Mouse (Mus musculus): ENCODE data around the gene Psme2. TPM values are rescaled to one million over a fixed set of nuclear protein-coding genes. Genes with fewer than 3 reads are reported as not detected.

Psme2 gene
- polyA plus RNA-seq, 1 experiment from 2014 or later, result 296 TPM

DNA sequence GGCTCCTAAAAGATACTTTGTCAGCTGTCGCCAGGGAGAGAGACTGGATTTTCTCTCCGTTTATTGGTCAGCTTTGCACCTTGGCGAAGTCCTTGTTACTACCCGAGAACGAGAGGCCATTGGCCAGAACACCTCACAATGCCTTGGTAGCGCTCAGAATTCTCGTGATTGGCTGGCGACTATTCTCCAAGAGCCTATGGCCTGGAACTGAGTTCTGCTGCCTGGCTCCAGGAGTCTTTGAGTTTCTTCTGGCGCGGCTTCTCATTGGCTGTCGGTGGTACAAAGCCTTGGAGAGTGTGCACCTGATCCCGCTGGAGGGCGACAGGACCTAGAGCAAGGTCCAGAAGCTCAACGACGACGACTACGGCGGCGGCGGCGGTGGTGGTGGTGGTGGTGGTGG is 26.9 kb upstream of the Psme2 start, which contains the start of gene Rec8:
Gene Rec8, plus strand, starts transcription at position 216 of the 400 bp plus-strand sequence.
- Histone ChIP-seq H3K27me3 (ENCODE audit: control insufficient read depth, insufficient read depth, low read length) (no peaks in the 10 kb centered on the region), H3K4me3 (ENCODE audit: low read depth, low read length) (peak within 1 kb of the TSS; percentile 24), H3K9me3 (ENCODE audit: control insufficient read depth, low read depth, low read length) (no peaks in the 10 kb centered on the region), H3K36me3 (ENCODE audit: control insufficient read depth, insufficient read depth, low read length) (no peaks in the 10 kb centered on the region; the same call in 1 of the 2 replicates), H3K9ac (replicated peaks; ENCODE audit: low read depth, low read length) (0 out of 2 replicates have a peak within 1 kb of the TSS, but pooled peaks have one; percentile 18), H3K4me1 (ENCODE audit: control insufficient read depth, insufficient read depth, low read length) (no peaks in the 10 kb centered on the region), H3K27ac (ENCODE audit: low read length) (no peak within 1 kb of the TSS), H3K4me2 (replicated peaks; ENCODE audit: low read depth, low read length) (peak within 1 kb of the TSS; percentile 39)
- WGBS, result 23% methylated on average over 21 of the region's 21 CpGs
- ATAC-seq (ENCODE audit: insufficient number of reproducible peaks, insufficient read depth, low FRiP score, low read depth), result peak; percentile 88

DNA sequence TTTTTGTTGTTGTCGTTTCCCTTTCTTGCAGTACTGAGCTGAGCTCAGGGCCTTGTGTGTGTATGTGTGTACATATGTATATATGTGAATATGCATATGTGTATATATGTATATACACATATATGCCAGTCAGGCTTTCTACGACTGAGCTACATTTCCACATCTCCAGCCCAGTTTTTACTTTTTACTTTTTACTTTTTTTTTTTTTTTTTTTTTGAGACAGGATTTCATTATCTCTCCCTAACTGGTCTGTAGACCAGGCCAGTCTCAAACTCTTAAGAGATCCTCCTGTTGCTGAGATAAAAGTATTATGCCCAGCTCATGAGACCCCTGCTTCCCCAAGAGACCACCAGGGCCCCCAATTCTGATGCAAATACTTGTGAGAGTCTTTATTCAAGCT is 25.9 kb upstream of the Psme2 start:
- no peak overlapping the region for H3K27ac ChIP-seq (ENCODE audit: low read length)
- no peaks in the 10 kb centered on the region for H3K9me3 ChIP-seq (ENCODE audit: control insufficient read depth, low read depth, low read length)
- no peak overlapping the region for H3K9ac ChIP-seq (replicated peaks; ENCODE audit: low read depth, low read length)
- ATAC-seq (ENCODE audit: insufficient number of reproducible peaks, insufficient read depth, low FRiP score, low read depth), result no peak
- H3K36me3 ChIP-seq (ENCODE audit: control insufficient read depth, insufficient read depth, low read length), result no peaks in the 10 kb centered on the region
- H3K4me3 ChIP-seq (ENCODE audit: low read depth, low read length), result no peak overlapping the region
- H3K4me2 ChIP-seq (replicated peaks; ENCODE audit: low read depth, low read length), result no peak overlapping the region
- no peaks in the 10 kb centered on the region for H3K27me3 ChIP-seq (ENCODE audit: control insufficient read depth, insufficient read depth, low read length)
- WGBS, result 79% methylated on average over 2 of the region's 2 CpGs
- H3K4me1 ChIP-seq (ENCODE audit: control insufficient read depth, insufficient read depth, low read length), result no peaks in the 10 kb centered on the region

DNA sequence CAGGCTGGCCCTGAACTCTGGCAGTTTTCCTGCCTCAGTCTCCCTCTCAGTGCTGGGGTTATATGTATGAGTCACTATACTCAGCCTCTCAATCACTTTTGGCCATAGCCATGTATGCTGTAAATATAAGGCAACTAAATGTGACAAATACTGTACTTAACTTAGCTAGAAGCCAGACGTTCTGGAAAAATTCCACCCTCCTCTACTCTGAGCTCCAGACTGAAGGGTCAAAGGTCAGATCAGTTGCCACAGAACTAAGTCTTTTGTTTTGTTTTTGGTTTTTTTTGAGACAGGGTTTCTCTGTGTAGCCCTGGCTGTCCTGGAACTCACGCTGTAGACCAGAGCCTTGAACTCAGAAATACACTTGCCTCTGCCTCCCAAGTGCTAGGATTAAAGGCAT is 25.0 kb upstream of the Psme2 start:
- no peak overlapping the region for H3K4me2 ChIP-seq (replicated peaks; ENCODE audit: low read depth, low read length)
- H3K4me1 ChIP-seq (ENCODE audit: control insufficient read depth, insufficient read depth, low read length), result no peaks in the 10 kb centered on the region
- no peak overlapping the region for H3K9ac ChIP-seq (replicated peaks; ENCODE audit: low read depth, low read length)
- no peaks in the 10 kb centered on the region for H3K9me3 ChIP-seq (ENCODE audit: control insufficient read depth, low read depth, low read length)
- H3K27ac ChIP-seq (ENCODE audit: low read length), result no peak overlapping the region
- no peaks in the 10 kb centered on the region for H3K27me3 ChIP-seq (ENCODE audit: control insufficient read depth, insufficient read depth, low read length)
- no peak overlapping the region for H3K4me3 ChIP-seq (ENCODE audit: low read depth, low read length)
- whole genome bisulfite sequencing, result 48% methylated on average over 2 of the region's 2 CpGs
- H3K36me3 ChIP-seq (ENCODE audit: control insufficient read depth, insufficient read depth, low read length), result no peaks in the 10 kb centered on the region
- no peak for ATAC-seq (ENCODE audit: insufficient number of reproducible peaks, insufficient read depth, low FRiP score, low read depth)

DNA sequence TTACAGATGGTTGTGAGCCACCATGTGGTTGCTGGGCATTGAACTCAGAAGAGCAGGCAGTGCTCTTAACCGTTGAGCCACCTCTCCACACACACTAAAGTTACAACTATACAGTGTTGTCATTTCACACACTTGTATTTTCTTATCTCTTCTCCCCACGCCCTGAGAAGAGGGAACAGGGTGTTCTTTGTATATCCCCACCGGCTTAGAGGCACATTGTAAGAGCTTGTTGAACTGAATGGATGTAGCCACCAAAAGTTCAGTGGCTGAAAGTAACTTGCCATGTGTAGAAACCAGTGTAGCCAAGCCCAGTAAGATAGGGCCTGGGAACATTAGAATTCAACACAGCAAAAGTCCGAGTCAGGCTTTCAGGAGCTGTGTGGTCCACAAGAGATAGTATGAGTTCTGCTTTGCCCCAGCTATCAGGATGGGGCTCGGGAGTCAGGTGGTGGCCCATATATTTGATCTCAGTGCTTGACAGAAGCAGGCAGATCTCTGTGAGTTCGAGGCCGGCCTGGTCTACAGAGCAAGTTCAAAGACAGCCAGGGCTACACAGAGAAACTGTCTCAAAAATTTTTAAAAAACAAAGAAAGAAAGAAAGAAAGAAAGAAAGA is 23.8 kb upstream of the Psme2 start:
- Histone ChIP-seq H3K36me3 (ENCODE audit: control insufficient read depth, insufficient read depth, low read length) (no peaks in the 10 kb centered on the region), H3K27ac (ENCODE audit: low read length) (no peak overlapping the region), H3K9ac (replicated peaks; ENCODE audit: low read depth, low read length) (no peak overlapping the region), H3K9me3 (ENCODE audit: control insufficient read depth, low read depth, low read length) (no peaks in the 10 kb centered on the region), H3K4me2 (replicated peaks; ENCODE audit: low read depth, low read length) (no peak overlapping the region), H3K4me1 (ENCODE audit: control insufficient read depth, insufficient read depth, low read length) (no peaks in the 10 kb centered on the region), H3K4me3 (ENCODE audit: low read depth, low read length) (no peak overlapping the region), H3K27me3 (ENCODE audit: control insufficient read depth, insufficient read depth, low read length) (no peaks in the 10 kb centered on the region)
- no peak for ATAC-seq (ENCODE audit: insufficient number of reproducible peaks, insufficient read depth, low FRiP score, low read depth)
- 79% methylated on average over 7 of the region's 7 CpGs for WGBS

DNA sequence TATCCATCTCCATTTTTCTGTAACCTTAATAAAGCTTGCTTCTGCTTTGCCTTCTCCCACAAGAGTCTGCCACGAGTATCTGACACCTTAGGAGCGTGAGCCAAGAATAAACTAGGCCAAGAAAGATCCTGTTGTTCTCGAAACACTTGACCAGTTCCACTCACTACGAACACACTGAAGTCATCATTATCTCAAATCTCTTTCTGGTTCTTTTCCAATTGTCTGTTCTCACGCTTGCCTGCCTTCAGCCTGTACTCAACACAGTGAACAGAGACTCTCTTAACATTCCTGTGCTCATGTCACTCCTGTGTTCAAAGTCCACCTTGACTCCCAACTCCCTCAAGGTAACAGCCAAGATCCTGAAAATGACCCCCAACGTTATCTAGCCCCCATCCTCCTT is 22.4 kb upstream of the Psme2 start:
- no peaks in the 10 kb centered on the region for H3K9me3 ChIP-seq (ENCODE audit: control insufficient read depth, low read depth, low read length)
- no peak overlapping the region for H3K9ac ChIP-seq (replicated peaks; ENCODE audit: low read depth, low read length)
- H3K4me1 ChIP-seq (ENCODE audit: control insufficient read depth, insufficient read depth, low read length), result no peaks in the 10 kb centered on the region
- peaks cover 1% of the 10 kb centered on the region; the same call in 1 of the 2 replicates for H3K36me3 ChIP-seq (ENCODE audit: control insufficient read depth, insufficient read depth, low read length)
- no peak overlapping the region for H3K27ac ChIP-seq (ENCODE audit: low read length)
- H3K4me3 ChIP-seq (ENCODE audit: low read depth, low read length), result no peak overlapping the region
- H3K4me2 ChIP-seq (replicated peaks; ENCODE audit: low read depth, low read length), result no peak overlapping the region
- H3K27me3 ChIP-seq (ENCODE audit: control insufficient read depth, insufficient read depth, low read length), result no peaks in the 10 kb centered on the region
- ATAC-seq (ENCODE audit: insufficient number of reproducible peaks, insufficient read depth, low FRiP score, low read depth), result no peak
- 68% methylated on average over 6 of the region's 6 CpGs for WGBS

DNA sequence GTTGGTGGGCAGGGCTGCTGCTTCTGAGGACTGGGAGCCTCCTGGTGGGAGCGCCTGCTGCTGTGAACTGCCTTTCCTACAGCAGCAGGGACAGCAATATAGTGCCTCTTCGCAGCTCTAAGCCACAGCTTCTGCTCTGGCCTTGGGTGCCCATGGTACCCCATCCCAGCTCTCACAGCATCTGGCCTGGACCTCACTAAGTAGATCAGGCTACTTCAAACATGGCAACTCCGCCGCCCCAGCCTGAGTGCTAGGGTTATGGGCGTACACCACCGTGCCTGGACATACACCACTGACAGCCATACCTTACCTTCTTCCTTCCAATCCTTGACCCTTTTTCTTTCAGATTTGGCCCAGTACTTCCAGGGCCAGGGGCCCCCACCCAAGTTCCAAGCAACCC is 17.4 kb upstream of the Psme2 start:
- Histone ChIP-seq H3K4me3 (ENCODE audit: low read depth, low read length) (no peak overlapping the region), H3K36me3 (ENCODE audit: control insufficient read depth, insufficient read depth, low read length) (peaks cover 23% of the 10 kb centered on the region), H3K4me2 (replicated peaks; ENCODE audit: low read depth, low read length) (no peak overlapping the region), H3K9me3 (ENCODE audit: control insufficient read depth, low read depth, low read length) (no peaks in the 10 kb centered on the region), H3K4me1 (ENCODE audit: control insufficient read depth, insufficient read depth, low read length) (peaks cover 8% of the 10 kb centered on the region; the same call in 1 of the 2 replicates), H3K27ac (ENCODE audit: low read length) (no peak overlapping the region), H3K9ac (replicated peaks; ENCODE audit: low read depth, low read length) (no peak overlapping the region), H3K27me3 (ENCODE audit: control insufficient read depth, insufficient read depth, low read length) (no peaks in the 10 kb centered on the region)
- ATAC-seq (ENCODE audit: insufficient number of reproducible peaks, insufficient read depth, low FRiP score, low read depth), result no peak
- 94% methylated on average over 6 of the region's 6 CpGs for WGBS

DNA sequence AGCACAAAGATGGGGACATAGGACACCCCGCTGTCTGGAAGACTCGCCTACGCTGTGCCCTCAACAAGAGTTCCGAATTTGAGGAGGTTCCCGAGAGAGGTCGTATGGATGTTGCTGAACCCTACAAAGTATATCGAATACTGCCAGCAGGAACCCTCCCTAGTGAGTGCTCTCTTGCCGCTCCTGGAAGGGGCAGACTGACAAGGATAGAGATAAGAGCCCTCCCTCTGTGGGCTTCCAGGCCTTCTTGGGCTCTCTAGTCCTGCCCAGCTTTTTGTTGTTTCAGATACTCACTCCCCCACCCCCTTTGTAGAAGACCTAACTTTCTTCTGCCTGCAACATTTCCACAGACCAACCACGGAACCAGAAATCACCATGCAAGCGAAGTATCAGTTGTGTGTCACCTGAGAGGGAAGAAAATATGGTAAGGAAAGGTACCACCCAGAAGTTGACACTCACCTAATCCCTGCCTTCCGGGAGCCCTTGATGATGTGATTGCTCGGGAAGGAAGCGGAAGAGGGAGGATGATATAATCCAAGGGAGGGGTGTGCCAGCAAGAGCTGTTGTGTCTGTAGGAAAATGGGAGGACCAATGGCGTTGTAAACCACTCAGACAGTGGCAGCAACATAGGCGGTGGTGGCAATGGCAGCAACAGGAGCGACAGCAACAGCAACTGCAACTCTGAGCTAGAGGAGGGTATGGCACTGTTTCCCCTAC is 15.0 kb upstream of the Psme2 start:
- Histone ChIP-seq H3K36me3 (ENCODE audit: control insufficient read depth, insufficient read depth, low read length) (peaks cover 44% of the 10 kb centered on the region), H3K4me1 (ENCODE audit: control insufficient read depth, insufficient read depth, low read length) (peaks cover 10% of the 10 kb centered on the region; the same call in 1 of the 2 replicates), H3K9ac (replicated peaks; ENCODE audit: low read depth, low read length) (no peak overlapping the region), H3K9me3 (ENCODE audit: control insufficient read depth, low read depth, low read length) (no peaks in the 10 kb centered on the region), H3K27ac (ENCODE audit: low read length) (no peak overlapping the region), H3K4me2 (replicated peaks; ENCODE audit: low read depth, low read length) (no peak overlapping the region), H3K4me3 (ENCODE audit: low read depth, low read length) (no peak overlapping the region), H3K27me3 (ENCODE audit: control insufficient read depth, insufficient read depth, low read length) (no peaks in the 10 kb centered on the region)
- WGBS, result 91% methylated on average over 16 of the region's 16 CpGs
- ATAC-seq (ENCODE audit: insufficient number of reproducible peaks, insufficient read depth, low FRiP score, low read depth), result no peak

DNA sequence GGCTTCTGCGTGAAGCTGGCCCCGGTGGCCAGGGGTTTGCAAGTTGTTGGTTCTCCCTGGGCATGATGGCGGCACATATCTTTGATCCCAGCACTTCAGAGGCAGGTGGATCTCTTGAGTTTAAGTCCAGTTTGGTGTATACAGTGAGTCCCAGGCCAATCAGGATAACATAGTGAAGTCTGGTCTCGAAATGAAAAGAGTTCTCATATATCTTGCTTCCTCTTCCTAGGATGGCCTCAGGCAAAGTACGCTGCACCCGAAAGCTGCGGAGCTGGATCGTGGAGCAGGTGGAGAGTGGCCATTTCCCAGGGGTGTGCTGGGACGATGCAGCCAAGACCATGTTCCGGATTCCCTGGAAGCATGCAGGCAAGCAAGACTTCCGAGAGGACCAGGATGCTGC is 13.9 kb upstream of the Psme2 start:
- 92% methylated on average over 11 of the region's 11 CpGs for WGBS
- H3K4me2 ChIP-seq (replicated peaks; ENCODE audit: low read depth, low read length), result no peak overlapping the region; the same call in 1 of the 2 replicates
- no peak for ATAC-seq (ENCODE audit: insufficient number of reproducible peaks, insufficient read depth, low FRiP score, low read depth)

More for the DNA sequence above, 13.9 kb upstream of the Psme2 start:
- 0 out of 2 replicates have a peak overlapping the region, but pooled peaks have one; percentile 11 for H3K9ac ChIP-seq (replicated peaks; ENCODE audit: low read depth, low read length)
- H3K4me3 ChIP-seq (ENCODE audit: low read depth, low read length), result no peak overlapping the region
- peaks cover 50% of the 10 kb centered on the region for H3K36me3 ChIP-seq (ENCODE audit: control insufficient read depth, insufficient read depth, low read length)
- H3K4me1 ChIP-seq (ENCODE audit: control insufficient read depth, insufficient read depth, low read length), result peaks cover 10% of the 10 kb centered on the region; the same call in 1 of the 2 replicates
- no peaks in the 10 kb centered on the region for H3K27me3 ChIP-seq (ENCODE audit: control insufficient read depth, insufficient read depth, low read length)
- H3K9me3 ChIP-seq (ENCODE audit: control insufficient read depth, low read depth, low read length), result no peaks in the 10 kb centered on the region
- H3K27ac ChIP-seq (ENCODE audit: low read length), result no peak overlapping the region

Data from stomach, embryonic 14.5 days (tissue).